Mouse (Mus musculus): ENCODE measurements around the gene Ppp4r2. TPM values are rescaled to one million over a fixed set of nuclear protein-coding genes. Genes with fewer than 3 reads are reported as not detected.

Gene Ppp4r2
- polyA plus RNA-seq (2014; fragmentation: Illumina TruSeq; extraction: RNeasy Lipid Tissue Mini Kit (QIAGEN cat#74804); ENCODE audit: low read depth, low replicate concordance) = 48.1 TPM

DNA sequence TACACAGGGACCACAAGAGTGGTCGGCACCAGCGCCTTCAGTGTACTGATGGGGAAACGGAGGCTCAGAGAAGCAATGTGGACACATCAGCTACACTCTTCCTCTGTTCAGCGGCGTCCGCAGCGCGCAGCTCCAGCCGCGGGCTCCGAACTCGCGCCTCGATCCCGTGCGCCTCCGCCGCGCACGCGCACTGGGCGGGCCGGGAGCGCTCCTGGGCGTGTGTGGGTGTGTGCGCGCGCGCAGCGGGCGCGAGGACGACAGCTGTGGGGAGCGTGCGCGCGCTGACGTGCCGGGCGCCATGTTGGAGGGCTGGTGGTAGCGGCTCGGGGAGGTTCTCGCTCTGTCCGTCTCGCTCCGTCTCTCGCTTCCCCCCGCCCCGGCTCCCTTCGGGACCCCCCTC, at the start of gene Ppp4r2:
Gene Ppp4r2 (plus strand): TSS at position 268 of the 400 bp plus-strand sequence.

Other genes with a start within 250 kb of the Ppp4r2 start
- 2.6 TPM for gene Shq1, start 162.5 kb upstream of the Ppp4r2 start, polyA plus RNA-seq (2014; fragmentation: Illumina TruSeq; extraction: RNeasy Lipid Tissue Mini Kit (QIAGEN cat#74804); ENCODE audit: low read depth, low replicate concordance)
- gene Gxylt2, start 128.9 kb upstream of the Ppp4r2 start, polyA plus RNA-seq (2014; fragmentation: Illumina TruSeq; extraction: RNeasy Lipid Tissue Mini Kit (QIAGEN cat#74804); ENCODE audit: low read depth, low replicate concordance) = 2.1 TPM

Data from heart, adult 10 weeks (tissue).